Mouse (Mus musculus) megakaryocyte-erythroid progenitor cell, adult 5-6 weeks (primary cell): ENCODE data around the gene Hykk. TPM values are rescaled to one million over a fixed set of nuclear protein-coding genes. Genes with fewer than 3 reads are reported as not detected.
A peak's percentile ranks its signal among the peaks of the same experiment; 100 is the strongest.
"Not testable (repeated sequence)": the region's sequence is repeated elsewhere in the genome, so short reads cannot be mapped to it uniquely, and the experiment has no call there.

Experiments
- ATAC-seq: replicated peaks from 2 replicates; pipeline ENCODE4 v1.8.0; 2016; ENCODE audit warnings: mild to moderate bottlenecking, inconsistent platforms; ENCODE audit not compliant: severe bottlenecking, poor library complexity, low FRiP score, low TSS enrichment
- total RNA-seq, 2 experiments: library from RNA; stranded (forward) in 1 of 2; stranded (reverse) in 1 of 2; fragments of 200-1000, 215-1000 nt in 1 of 2; fragments of >200 nt in 1 of 2; fragmentation: Nextera tagmentation in 1 of 2; gene quantifications; 2 replicates each; pipeline ENCODE4 v1.2.3; 2014 to 2017

Hykk gene
- total RNA-seq (2014; fragmentation: Nextera tagmentation) = not detected in 2 replicates
- not detected in 2 replicates for total RNA-seq (2017)

DNA sequence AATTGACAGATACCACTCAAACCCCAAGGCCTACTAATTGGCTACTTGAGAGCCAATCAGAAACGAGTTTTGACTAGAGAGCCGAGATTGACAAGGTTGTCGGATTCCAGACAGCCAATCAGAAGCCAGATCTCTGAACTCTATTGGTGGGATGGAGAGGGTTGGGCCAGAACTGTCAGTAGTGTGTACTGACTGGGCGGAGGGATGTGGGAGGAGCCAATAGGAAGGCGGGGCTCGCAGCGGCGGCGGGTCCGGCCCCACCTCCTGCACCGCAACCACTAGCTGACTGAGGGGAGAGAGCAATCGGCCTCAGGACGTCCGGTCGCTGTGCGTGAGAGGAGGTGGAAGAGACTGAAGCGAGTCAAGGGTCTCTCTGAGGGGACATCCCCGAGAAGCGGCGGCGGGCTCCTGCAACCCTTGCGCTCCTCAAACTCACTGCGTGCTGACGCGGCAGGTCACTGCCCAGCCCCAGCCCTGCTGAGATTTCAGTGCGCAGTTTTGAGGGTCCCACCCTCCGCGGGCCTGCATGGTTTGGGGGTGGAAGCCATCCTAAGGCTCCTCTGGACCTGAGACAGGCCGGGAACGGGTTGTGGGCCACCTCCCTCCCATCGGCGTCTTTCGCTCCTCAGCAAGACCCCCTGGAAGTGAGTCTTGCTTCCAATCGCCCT is at the start of gene Hykk:
TSS of gene Hykk (plus strand) at position 274 of the 668 bp plus-strand sequence.
- ATAC-seq = peak; percentile 97

DNA sequence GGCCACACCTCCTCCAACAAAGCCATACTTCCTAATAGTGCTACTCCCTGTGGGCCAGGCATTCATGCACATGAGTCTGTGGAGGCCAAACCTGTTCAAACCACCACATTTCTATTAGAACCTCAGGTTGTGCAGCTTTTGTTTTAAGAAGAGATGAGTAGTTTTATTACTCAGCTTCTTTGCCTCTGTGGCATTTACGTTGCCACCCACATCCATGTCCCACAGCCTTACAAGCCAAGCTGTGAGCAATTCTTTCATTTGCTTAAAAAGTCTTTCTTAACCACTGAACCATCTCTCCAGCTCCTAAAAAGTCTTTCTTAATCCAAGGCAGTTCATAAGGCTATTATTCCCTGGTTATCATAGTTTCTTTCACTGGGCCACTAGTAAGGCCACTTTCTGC is 38.3 kb upstream of the Hykk start:
- no peak for ATAC-seq

GRCm38 (mm10) chr9:54892111-54892510 is 25.0 kb upstream of the Hykk start:
- ATAC-seq = no peak

- no peak for ATAC-seq
Measured at GRCm38 (mm10) chr9:54897097-54897496, 20.0 kb upstream of the Hykk start.

DNA sequence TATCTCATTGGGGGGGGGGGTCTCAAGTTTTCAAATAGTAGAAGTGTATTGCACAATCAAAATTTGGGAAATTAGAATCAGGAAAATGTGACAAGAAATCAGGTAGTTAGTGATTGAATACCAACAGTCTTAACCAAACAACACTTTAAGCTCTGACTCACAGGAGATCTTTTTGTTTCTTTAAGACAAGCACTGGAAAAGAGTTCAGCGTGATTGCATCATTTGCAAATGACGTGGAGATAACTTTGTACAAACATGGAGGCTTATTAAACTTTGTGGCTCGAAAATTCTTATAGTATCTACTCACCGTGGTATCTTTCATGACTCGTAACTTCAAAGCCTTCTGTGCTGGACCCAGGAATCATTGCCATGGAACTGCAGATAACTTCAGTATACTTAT is 7.6 kb upstream of the Hykk start:
- ATAC-seq = no peak

DNA sequence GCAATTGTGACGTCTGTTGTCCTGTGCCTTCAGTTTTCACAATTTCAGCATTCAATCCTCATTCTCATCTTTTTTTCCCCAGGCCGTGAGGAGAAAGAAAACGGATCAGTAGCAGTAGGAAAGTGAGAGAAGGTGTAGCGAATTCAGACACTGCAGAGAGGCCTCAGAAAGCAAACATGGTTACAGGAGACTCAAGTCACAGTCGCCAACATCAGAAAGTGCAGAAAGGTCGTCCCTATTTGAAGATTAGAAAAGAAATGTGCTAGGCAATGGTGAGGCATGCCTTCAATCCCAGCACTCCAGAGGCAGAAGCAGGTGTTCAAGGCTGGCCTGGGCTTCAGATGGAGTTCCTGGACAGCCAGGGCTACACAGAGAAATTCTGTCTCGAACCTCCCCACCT is 1.5 kb upstream of the Hykk start:
- ATAC-seq = no peak

DNA sequence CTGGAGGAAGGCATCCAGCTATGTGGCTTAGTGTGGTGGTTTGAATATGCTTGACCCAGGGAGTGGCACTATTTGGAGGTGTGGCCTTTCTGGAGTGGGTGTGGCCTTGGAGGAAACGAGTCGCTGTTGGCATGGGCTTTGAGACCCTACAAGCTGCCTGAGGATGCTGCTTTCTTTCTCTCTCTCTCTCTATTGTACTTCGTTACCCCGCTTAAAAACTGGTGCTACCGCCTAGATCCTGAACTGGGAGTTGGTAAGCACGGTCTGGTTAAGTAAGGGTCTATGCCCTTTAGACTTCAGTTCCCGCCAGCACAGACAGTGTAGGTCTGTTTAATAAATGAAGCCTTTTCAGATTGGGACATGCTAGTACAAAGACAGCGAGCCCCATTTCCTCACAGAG is 682 bp upstream of the Hykk start:
- ATAC-seq = no peak

DNA sequence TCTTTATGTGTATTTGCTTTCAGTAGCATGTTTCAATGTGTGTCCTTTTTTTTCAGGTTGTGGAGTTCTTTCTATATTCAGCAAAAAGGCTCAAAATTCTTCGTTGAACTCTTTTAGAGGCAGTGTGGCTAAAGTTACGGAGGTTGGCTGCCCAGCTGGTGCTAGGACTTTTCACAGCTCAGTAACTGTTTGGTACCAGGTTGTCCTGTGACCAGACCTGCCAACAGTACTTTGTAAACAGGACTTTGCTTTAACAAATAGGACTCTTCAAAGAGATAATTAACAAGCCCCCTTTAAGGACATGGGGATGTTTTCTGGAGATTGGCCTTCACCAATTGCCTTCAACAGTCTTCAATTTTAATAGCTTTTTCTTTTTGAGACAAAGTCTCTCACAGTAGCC is 1.1 kb downstream of the Hykk start:
- no peak for ATAC-seq

DNA sequence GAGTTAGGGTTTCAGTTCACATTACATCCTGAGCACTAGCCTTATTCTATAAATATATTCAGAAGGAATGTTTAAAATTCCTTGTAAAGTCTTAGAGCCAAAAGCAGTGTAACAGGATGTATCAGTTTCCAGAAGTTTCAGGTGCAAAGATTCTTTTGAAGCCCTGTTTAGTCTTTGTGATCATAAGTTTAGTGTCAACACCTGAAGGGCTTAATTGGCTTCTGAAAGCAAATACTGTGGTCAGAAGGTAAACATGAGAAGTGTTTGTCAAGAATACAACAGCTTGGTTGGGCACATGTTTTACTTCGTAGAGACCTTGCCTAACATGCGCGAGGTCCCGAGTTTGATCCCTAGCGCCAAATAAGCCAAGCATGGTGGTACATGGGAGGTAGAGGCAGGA is 1.7 kb downstream of the Hykk start:
- ATAC-seq = no peak

DNA sequence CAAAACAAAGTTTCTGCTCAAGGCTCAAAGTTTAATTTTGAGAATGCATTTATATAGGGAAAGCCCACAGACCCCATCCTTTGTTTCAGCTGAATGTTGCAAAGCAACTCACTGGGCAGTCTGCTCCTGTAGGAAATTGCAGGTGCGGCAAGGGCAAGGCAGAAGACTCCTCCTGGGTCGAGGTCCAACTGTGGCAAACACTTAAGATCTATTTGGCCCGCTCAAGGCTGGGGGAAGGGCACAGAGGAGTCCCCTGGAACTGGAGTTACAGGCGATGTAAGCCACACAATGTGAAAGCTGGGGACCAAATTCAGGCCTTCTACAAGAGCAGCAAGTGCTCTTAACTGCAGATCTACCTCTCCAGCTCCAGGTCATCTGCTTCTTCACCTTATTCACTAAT is 2.9 kb downstream of the Hykk start:
- no peak for ATAC-seq

DNA sequence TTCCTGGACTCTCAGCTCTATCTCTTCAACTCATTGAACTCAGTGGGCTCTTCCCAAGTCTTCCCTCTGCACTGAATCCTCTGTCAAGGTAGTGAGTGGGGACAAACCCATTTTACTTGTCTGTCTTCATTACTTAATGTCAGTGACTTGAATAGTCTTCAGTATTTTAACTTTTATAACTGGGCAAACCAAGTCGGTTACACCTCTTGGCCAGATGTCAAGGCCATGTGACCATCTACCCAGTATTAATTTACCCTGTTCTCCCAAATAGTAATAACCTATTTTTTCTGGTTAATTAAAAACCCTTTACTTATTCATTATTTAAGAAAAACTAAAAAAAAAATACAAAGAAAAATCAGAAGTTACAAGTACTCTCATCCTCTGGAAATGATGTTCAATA is 13.7 kb downstream of the Hykk start:
- ATAC-seq = no peak

GRCm38 (mm10) chr9:54931765-54932164 is 14.7 kb downstream of the Hykk start:
- ATAC-seq = no peak

DNA sequence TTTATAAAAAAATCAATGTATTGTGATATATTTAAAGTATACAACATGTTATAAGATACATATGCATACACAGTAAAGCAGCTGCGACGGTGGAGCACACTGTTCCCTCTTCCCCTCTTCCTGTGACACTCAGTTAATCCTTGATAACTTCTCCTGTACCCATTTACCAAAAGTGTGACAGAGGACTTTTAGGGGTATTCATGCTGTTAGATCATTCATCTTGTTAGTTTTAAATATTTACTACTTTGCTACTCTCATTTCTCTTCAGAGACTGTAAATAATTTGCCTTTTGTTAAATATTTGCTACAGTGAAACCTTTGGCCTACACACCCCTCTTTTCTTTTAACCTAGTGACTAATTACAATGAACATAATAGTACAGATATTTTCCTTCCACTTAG is 15.3 kb downstream of the Hykk start:
- no peak for ATAC-seq

- ATAC-seq = no peak
Measured at GRCm38 (mm10) chr9:54942071-54942470, 25.0 kb downstream of the Hykk start.

GRCm38 (mm10) chr9:54944467-54944866 is 27.4 kb downstream of the Hykk start:
- no peak for ATAC-seq

- no peak for ATAC-seq
Measured at GRCm38 (mm10) chr9:54946256-54946655, 29.2 kb downstream of the Hykk start.

DNA sequence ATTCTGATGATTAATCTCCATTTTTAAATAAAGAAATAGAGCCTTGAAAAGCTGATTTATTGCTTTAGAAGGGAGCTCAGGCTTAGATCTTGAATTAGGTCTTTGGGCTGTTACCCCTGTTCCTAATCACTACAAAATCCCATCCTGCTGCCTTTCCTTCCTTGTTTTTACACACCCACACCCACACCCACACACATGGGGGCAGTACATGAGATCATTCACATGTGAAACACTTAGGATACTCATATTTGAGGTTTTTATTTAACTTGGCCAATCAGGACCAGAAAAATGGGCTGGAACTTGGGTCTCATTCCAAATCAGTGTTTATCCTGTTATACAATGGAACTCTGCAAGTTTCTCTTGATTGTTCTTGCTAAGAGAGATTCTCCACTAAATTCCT is 32.4 kb downstream of the Hykk start:
- no peak for ATAC-seq

DNA sequence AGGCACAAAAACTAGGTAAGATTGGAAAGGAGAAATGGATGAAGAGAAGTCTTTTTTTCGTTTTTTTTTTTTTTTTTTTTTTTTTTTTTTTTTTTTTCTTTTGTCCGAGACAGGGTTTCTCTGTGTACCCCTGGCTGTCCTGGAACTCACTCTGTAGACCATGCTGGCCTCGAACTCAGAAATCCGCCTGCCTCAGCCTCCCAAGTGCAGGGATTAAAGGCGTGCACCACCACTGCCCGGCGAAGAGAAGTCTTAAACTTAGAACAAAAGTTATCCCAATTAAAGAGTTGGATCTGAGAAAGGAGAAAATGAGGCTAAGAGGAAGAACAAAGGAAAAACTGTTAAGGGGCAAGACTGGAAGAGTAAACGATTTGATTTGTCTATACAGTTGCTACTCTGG is 33.1 kb downstream of the Hykk start:
- ATAC-seq = not testable (repeated sequence)

- peak; percentile 98 for ATAC-seq
Measured at GRCm38 (mm10) chr9:54950575-54951321, 33.7 kb downstream of the Hykk start, which contains the start of the genes Psma4 and AY074887. TSS of gene Psma4 (plus strand) at chr9:54950790. TSS of gene AY074887 (minus strand) at chr9:54950998.

DNA sequence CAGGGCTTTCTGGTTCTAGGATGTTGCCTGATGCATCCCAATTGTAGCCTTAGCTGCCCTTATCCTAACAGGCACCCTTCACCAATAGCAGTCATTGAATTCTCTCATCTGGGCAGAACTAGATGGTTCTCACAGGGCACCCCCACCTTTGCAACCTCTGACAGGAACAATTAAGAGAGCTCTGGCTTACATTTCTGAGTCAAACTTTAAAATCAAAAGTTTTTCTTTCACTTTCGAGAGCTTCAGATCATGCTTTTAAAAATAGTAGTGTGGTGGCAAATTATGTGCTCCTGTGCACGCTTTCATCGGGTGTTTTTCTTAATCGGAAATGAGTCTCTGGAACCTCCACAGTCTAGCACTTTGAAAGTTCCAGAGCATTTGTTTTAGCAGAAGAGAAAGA is 44.0 kb downstream of the Hykk start:
- ATAC-seq = no peak

DNA sequence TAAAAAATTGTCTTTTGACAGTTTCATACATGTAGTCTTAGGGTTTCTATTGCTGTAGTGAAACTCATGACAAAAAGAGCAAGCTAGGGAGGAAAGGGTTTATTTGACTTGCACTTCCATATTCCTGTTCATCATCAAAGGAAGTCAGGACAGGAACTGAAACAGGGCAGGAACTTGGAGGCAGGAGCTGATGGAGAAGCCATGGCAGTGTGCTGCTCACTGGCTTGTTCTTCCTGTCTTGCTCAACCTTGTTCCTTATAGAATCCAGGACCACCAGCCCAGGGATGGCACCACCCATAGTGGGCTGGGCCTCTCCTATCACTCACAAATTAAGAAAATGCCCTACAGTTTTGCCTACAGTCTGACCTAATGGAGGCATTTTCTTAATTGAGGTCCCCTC is 46.6 kb downstream of the Hykk start:
- ATAC-seq = no peak
